ENCODE assay signal across 25 mouse cellular contexts in genomic region chr13:90727816-90728215, GRCm38 (mm10).
DNase-seq lines count a peak whose midpoint lies in the region; ATAC-seq and TF ChIP-seq lines count a peak whose summit lies in the region.
"Had no signal": no experiment of that assay in that cellular context is flagged by ENCODE, and none has a peak within 500 bp of the region (broad histone marks: within the 10 kb centered on the region; RNA-seq: fewer than 3 reads in every experiment).

No protein-coding gene starts in this region.

- H3K27ac ChIP-seq in kidney, postnatal 0 days = no peak overlapping the region
- no peak overlapping the region for H3K27ac ChIP-seq in lung, postnatal 0 days (ENCODE audit: low read length)
- H3K27ac ChIP-seq: embryonic facial prominence, embryonic 13.5 days; heart, embryonic 13.5 days; hindbrain, embryonic 14.5 days; hindbrain, postnatal 0 days had no signal

- no peaks in the 10 kb centered on the region; the same call in 1 of the 2 replicates for H3K4me1 ChIP-seq in kidney, postnatal 0 days (replicated peaks; ENCODE audit: insufficient read depth, low read length)
- no peaks in the 10 kb centered on the region for H3K4me1 ChIP-seq in lung, postnatal 0 days (ENCODE audit: insufficient read depth, low read depth, low read length)

- TF ChIP-seq CTCF in kidney, postnatal 0 days (IDR thresholded peaks at IDR 0.05; ENCODE audit: low read depth) = no peak
- no peak for TF ChIP-seq CTCF in lung, postnatal 0 days (IDR thresholded peaks at IDR 0.05)

- peak; percentile 13 for DNase-seq in adrenal gland, postnatal 10 days
- DNase-seq in adrenal gland, postnatal 36 days = no peak
- peak; percentile 33 for DNase-seq in kidney, postnatal 0 days (ENCODE audit: low spot score)
- no peak for DNase-seq in kidney, postnatal 25 days
- peak; percentile 66 for DNase-seq in lung, postnatal 0 days (ENCODE audit: low spot score)
- DNase-seq in lung, postnatal 4 days = no peak
- peak; percentile 38 for DNase-seq in skeletal muscle tissue, adult 2 months (ENCODE audit: low read depth, low spot score)
- DNase-seq in cerebellum, adult 9-10 months = no peak
- DNase-seq: adrenal gland, adult 2 months; adrenal gland, postnatal 25 days; cerebellum, adult 18-20 months; cerebellum, adult 9-11 months; cerebellum, postnatal 25 days; forebrain, postnatal 0 days; gastrocnemius, postnatal 10 days; heart, postnatal 14 days; heart, postnatal 4 days had no signal

- H3K27me3 ChIP-seq in kidney, postnatal 0 days (ENCODE audit: insufficient read depth, low read length) = no peaks in the 10 kb centered on the region
- no peaks in the 10 kb centered on the region for H3K27me3 ChIP-seq in lung, postnatal 0 days (replicated peaks; ENCODE audit: insufficient read depth, low read length)
- H3K27me3 ChIP-seq: embryonic facial prominence, embryonic 13.5 days; heart, embryonic 13.5 days; Patski had no signal

- H3K9ac ChIP-seq in kidney, postnatal 0 days (ENCODE audit: low read depth, low read length) = no peak overlapping the region
- H3K9ac ChIP-seq in lung, postnatal 0 days (replicated peaks; ENCODE audit: low read depth) = no peak overlapping the region
- H3K9ac ChIP-seq: embryonic facial prominence, embryonic 13.5 days; forebrain, postnatal 0 days; heart, embryonic 13.5 days; hindbrain, embryonic 14.5 days had no signal

- no peaks in the 10 kb centered on the region for H3K36me3 ChIP-seq in kidney, postnatal 0 days (ENCODE audit: insufficient read depth, low read length)
- no peaks in the 10 kb centered on the region for H3K36me3 ChIP-seq in lung, postnatal 0 days (ENCODE audit: insufficient read depth, low read length)
- H3K36me3 ChIP-seq: embryonic facial prominence, embryonic 13.5 days; heart, embryonic 13.5 days had no signal

- WGBS in kidney, postnatal 0 days = 25% methylated on average over 4 of the region's 4 CpGs
- 32% methylated on average over 4 of the region's 4 CpGs for WGBS in lung, postnatal 0 days

- H3K4me3 ChIP-seq in kidney, postnatal 0 days (replicated peaks; ENCODE audit: low read depth, low read length) = no peak overlapping the region
- no peak overlapping the region for H3K4me3 ChIP-seq in lung, postnatal 0 days (ENCODE audit: low read depth, low read length)
- H3K4me3 ChIP-seq: embryonic facial prominence, embryonic 13.5 days; heart, embryonic 13.5 days had no signal

- TF ChIP-seq EP300 in lung, postnatal 0 days (IDR thresholded peaks at IDR 0.05) = 0 out of 2 replicates have a peak, but pooled peaks have one; percentile 17

- H3K4me2 ChIP-seq in kidney, postnatal 0 days (ENCODE audit: low read length) = no peak overlapping the region
- H3K4me2 ChIP-seq in lung, postnatal 0 days (replicated peaks; ENCODE audit: low read depth, low read length) = no peak overlapping the region
- H3K4me2 ChIP-seq: embryonic facial prominence, embryonic 13.5 days; heart, embryonic 13.5 days; hindbrain, embryonic 14.5 days had no signal

- no peaks in the 10 kb centered on the region for H3K9me3 ChIP-seq in kidney, postnatal 0 days (replicated peaks; ENCODE audit: low read length)
- H3K9me3 ChIP-seq in lung, postnatal 0 days (ENCODE audit: low read length) = no peaks in the 10 kb centered on the region
- H3K9me3 ChIP-seq: embryonic facial prominence, embryonic 13.5 days; heart, embryonic 13.5 days had no signal

- no peak for ATAC-seq in kidney, postnatal 0 days (replicated peaks; ENCODE audit: low FRiP score, low read depth)
- ATAC-seq in lung, postnatal 0 days = no peak
- ATAC-seq: forebrain, embryonic 14.5 days; forebrain, postnatal 0 days; hindbrain, postnatal 0 days; inflammation-experienced regulatory T-cells, adult 6 months; intestine, embryonic 16.5 days; Patski had no signal

Comparison
In these comparisons a context has a peak if more than half of its experiments do, and no peak if none do; other contexts are left out.
1. DNase-seq: peak in adrenal gland, postnatal 10 days (single experiment), kidney, postnatal 0 days (single experiment), lung, postnatal 0 days (single experiment) and skeletal muscle tissue, adult 2 months (single experiment); none in adrenal gland, postnatal 36 days (0 of 2), kidney, postnatal 25 days (0 of 2), lung, postnatal 4 days (0 of 2) and cerebellum, adult 9-10 months (single experiment).